In the genomic region with DNA sequence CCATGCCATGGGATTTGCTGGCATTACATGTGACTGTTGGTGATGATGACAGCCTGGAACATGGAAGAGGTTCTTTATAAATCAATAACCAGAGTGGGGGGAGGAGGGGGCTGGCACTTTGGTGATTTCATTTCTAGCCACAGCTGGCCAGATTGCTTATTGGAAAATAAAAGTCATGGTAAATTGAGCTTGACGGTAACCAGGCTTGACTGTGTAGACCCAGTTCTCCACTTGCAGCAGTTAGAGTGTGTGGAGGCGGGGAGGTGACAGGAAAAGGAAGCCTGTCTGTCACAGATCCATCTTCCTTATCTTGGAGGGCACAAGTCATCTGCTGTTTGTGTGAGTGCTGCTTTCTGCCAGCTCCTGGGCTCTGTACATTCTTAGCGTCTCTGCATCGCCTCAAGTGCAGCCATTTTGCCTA, we compare ENCODE assay signal across 10 mouse cellular contexts.
DNase-seq lines count a peak whose midpoint lies in the region; ATAC-seq lines count a peak whose summit lies in the region.
"Had no signal": no experiment of that assay in that cellular context is flagged by ENCODE, and none has a peak within 500 bp of the region (broad histone marks: within the 10 kb centered on the region; RNA-seq: fewer than 3 reads in every experiment).

No protein-coding gene starts in this region.

- 74% methylated on average over 4 of the region's 4 CpGs for WGBS in hindbrain, embryonic 11.5 days
- WGBS in hindbrain, embryonic 14.5 days = 63% methylated on average over 4 of the region's 4 CpGs

- no peak overlapping the region for H3K4me2 ChIP-seq in hindbrain, embryonic 11.5 days (replicated peaks; ENCODE audit: low read depth, low read length)
- H3K4me2 ChIP-seq in hindbrain, embryonic 14.5 days (replicated peaks) = no peak overlapping the region
- H3K4me2 ChIP-seq: neural tube, embryonic 15.5 days had no signal

- no peak for DNase-seq in hindbrain, embryonic 11.5 days (ENCODE audit: low spot score)
- no peak for DNase-seq in hindbrain, embryonic 14.5 days (ENCODE audit: low spot score)
- DNase-seq in lung, postnatal 25 days (ENCODE audit: low spot score) = peak; percentile 41
- DNase-seq in gastrocnemius, postnatal 10 days = no peak
- no peak for DNase-seq in cerebellum, adult 9-10 months
- DNase-seq in left cerebral cortex, adult 11 months (ENCODE audit: low spot score) = no peak
- DNase-seq: cerebellum, postnatal 14 days had no signal

- no peaks in the 10 kb centered on the region for H3K27me3 ChIP-seq in hindbrain, embryonic 11.5 days (ENCODE audit: control insufficient read depth, insufficient read depth, low read length)
- no peaks in the 10 kb centered on the region for H3K27me3 ChIP-seq in hindbrain, embryonic 14.5 days (ENCODE audit: control insufficient read depth, insufficient read depth, low read length)
- H3K27me3 ChIP-seq: neural tube, embryonic 15.5 days had no signal

- H3K4me1 ChIP-seq in hindbrain, embryonic 11.5 days (replicated peaks; ENCODE audit: control insufficient read depth, insufficient read depth, low read length) = peaks cover 9% of the 10 kb centered on the region
- peaks cover 24% of the 10 kb centered on the region for H3K4me1 ChIP-seq in hindbrain, embryonic 14.5 days (replicated peaks; ENCODE audit: control insufficient read depth, insufficient read depth, low read length)

- no peaks in the 10 kb centered on the region for H3K36me3 ChIP-seq in hindbrain, embryonic 11.5 days (ENCODE audit: control insufficient read depth, insufficient read depth, low read length)
- H3K36me3 ChIP-seq in hindbrain, embryonic 14.5 days (replicated peaks; ENCODE audit: control insufficient read depth, insufficient read depth) = no peaks in the 10 kb centered on the region
- H3K36me3 ChIP-seq: neural tube, embryonic 15.5 days had no signal

- ATAC-seq in hindbrain, embryonic 11.5 days (ENCODE audit: low FRiP score) = 0 out of 2 replicates have a peak, but pooled peaks have one; percentile 18
- no peak for ATAC-seq in hindbrain, embryonic 14.5 days (ENCODE audit: low FRiP score)
- peak; percentile 48 for ATAC-seq in CD4-positive, CD25-positive, alpha-beta regulatory T cell, adult 4 months
- ATAC-seq in erythroid progenitor cell, adult 5-6 weeks (replicated peaks; ENCODE audit: low FRiP score, poor library complexity, severe bottlenecking) = peak; percentile 82

- 0 out of 2 replicates have a peak overlapping the region, but pooled peaks have one; percentile 17 for H3K27ac ChIP-seq in hindbrain, embryonic 11.5 days (ENCODE audit: low read depth, low read length)
- H3K27ac ChIP-seq in hindbrain, embryonic 14.5 days = no peak overlapping the region
- H3K27ac ChIP-seq: neural tube, embryonic 15.5 days had no signal

- no peak overlapping the region for H3K9ac ChIP-seq in hindbrain, embryonic 11.5 days (ENCODE audit: low read depth, low read length)
- no peak overlapping the region for H3K9ac ChIP-seq in hindbrain, embryonic 14.5 days
- H3K9ac ChIP-seq: neural tube, embryonic 15.5 days had no signal

- H3K9me3 ChIP-seq in hindbrain, embryonic 11.5 days (ENCODE audit: control insufficient read depth, low read length) = no peaks in the 10 kb centered on the region
- no peaks in the 10 kb centered on the region for H3K9me3 ChIP-seq in hindbrain, embryonic 14.5 days (ENCODE audit: control insufficient read depth, low read length)
- H3K9me3 ChIP-seq: neural tube, embryonic 15.5 days had no signal

- H3K4me3 ChIP-seq in hindbrain, embryonic 11.5 days (ENCODE audit: low read depth, low read length) = no peak overlapping the region
- no peak overlapping the region for H3K4me3 ChIP-seq in hindbrain, embryonic 14.5 days (replicated peaks; ENCODE audit: low read length)
- H3K4me3 ChIP-seq: neural tube, embryonic 15.5 days had no signal
